Mouse (Mus musculus) cerebellum, postnatal 36 days (tissue): Measurements from ENCODE around the gene Lyl1.

Experiments used
- DNase-seq, 2 experiments: peaks; one replicate each; pipeline ENCODE4 v3.0.0; 2021 to 2022; ENCODE audit warnings: mixed read lengths in 2 of 2

Gene Lyl1

DNA sequence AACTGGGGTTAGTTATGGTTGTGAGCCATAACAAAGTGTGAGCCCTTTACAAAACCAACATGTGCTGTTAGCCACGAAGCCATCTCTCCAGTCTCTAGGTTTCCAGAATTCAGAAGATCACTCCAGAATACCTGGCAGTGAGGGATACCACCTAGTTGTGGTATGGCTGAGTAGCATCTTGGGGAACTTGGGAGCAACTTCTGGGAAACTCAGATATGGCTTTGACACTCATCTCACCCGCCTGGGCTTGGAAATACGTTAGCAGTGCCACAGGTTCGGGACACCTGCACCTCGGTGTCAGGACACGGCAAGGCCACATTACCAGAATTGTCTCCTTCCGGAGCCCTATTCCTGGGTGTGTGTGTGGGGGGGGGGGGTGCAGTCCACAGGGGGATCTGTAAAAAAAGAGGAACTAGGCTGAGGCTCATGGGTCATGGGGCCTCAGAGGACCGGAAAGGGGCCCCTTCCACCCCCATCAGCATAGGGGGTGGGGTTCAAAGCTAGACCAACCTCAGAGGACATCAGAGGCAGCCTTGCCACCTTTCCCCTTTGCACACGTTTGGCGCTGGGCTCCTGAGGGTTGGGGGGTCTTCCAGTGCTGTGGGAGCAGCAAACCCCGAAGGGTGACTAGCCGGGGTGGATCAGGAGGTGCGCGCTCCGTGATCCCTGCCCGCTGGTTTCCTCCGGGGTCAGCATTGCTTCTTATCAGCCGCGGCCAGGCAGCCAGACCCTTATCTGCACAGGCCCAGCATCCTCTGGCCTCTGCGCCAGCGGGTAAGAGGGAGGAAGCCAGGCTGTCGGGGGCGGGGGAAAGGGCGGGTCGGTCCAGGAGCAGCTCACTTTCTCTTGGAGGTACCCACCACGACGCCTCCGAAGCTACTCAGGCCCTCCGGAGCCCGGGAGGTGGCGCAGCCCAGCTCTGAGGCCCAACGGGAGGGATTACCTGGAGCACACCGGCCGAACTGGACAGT, at the start of gene Lyl1:
Gene Lyl1 (plus strand): TSS at position 517 of the 971 bp plus-strand sequence.
- DNase-seq, result no peak

DNA sequence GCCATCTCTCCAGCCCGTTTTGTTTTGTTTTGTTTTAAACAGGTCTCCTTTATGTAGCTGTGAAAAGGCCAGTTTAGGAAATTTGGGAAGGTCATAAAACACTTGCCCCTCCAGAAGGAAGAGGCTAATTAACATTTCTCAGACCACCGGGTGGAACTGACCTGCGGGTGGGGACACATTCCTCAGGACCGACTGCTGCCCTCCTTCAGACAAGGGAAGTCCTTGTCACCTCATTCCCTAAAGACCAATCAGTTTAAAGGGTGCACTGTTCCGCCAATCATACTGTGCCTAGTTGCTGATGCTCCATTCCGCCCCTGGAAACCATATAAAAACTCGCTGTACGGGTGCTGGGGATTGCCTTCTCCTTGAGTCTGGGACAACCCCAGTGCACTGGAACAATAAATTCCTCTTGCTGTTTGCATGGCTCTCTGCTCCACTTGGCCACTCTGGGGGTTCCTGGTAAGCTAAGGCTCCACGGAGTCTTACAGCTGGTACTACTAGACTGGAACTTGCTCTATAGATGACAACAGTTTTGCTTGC, 48.1 kb upstream of the Lyl1 start:
- no peak for DNase-seq

DNA sequence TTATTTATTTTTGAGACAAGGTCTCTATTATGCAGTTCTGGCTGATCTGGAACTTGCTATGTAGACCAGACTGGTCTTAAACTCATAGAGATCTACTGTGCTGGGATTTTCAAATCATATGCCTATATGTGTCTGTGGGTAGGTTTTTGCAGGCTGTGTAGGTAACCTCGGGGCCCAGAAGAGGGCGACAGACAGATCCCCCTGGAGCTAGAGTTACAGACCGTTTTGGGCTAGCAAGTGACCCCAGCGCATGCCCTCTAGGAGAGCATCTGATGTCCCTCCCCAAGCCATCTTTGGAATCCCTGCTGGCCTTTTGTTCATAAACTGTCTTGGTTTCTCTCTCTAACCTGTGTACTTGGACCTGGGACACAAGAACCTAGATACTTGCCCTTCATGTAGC, 46.7 kb upstream of the Lyl1 start:
- DNase-seq, result no peak

DNA sequence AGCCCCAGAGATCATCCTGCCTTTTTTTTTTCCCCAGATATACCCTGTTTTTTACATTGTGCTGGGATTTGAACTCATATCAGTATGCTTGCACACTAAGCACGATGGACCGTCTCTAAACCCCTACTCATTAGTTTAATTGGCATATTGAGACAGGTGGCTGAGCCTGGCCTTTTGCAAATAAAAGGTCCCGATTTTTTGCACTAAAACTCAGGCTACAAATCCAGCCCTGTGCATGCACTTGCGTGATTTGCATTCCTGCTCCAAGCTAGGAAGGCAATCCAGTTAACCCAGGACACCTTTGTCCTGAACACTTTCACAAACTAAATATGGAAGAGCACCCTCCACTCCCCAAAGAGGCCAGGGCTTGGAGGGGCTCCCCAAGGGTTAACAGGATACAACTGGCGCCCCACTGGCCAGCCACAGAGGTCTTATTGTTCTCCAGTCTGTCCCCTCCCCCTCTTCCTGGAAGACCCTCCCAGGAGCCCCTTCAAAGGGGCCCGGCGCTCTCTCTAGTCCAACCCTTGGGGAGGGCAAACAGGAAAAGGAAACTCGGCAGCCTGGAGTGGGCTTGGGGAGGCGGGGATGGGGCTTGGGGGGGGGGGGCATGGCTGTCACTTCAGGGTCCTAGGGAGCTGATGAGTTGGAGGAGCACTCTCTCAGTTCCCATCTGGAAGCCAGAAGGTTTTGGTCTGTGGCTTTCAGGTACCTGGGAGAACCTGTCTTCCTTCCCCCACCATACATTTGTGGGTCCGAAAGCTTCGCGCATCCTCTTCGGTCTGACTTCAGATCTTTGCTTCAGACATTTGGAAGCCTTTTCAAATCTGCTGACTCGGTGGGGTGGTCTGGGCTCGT, 45.7 kb upstream of the Lyl1 start:
- no peak for DNase-seq

DNA sequence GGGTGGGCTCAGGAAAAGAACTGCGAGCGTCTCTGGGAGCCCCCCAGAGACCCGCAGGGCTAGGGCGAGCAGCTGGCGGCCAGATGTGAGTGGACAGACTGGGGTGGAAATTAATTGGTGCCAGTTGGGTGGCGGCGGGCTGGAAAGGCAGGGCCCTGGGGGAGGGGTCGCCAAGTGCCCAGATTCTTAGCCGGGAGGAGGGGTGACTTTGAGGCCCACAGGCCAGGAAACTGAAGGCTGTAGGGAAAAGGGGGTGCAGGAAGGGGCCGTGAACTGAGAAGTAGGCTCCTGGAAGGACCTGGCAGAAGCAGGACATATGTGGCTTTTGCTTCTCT, 45.1 kb upstream of the Lyl1 start:
- DNase-seq, result no peak

DNA sequence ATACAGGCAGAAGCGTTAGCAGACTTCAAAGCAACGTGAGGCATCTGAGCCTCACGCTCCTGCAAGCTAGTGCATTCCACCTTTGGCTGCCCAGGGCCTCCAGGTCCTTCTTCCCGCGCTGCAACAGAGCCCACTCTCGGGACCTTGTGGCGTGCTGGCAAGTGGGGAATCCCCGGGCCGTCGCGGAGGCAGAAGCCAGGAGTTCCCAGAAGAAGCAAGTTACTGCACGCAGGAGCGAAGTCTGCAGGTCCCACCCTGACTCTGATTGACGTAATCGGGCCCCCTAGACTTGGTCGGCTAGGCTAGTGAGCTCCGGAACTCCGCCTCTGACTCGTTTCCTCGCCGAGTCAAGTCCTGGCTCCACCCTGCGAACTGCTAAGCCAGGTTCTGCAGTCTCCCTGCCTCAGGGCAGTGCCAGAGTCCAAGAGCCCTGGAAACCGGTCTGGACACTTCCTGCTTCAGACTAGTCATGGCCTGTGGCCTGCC, 44.6 kb upstream of the Lyl1 start:
- DNase-seq, result peak; percentile 35 to 48

DNA sequence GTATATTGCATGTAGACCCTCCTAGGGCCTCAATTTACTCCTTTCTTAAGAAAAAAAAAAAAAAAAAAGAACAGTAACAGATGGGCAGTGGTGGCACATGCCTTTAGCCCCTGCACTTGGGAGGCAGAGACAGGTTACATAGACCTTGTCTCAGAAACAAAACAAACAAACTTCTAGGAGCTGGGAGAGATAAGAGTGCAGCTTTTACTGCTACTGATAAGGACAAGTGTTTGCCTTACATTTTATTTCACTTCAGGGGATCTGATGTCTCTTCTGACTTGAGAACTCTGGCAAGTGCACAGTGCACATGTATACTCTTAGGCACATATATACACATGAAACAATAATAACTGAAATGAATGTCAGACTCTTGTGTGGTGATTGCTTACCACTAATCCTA, 44.1 kb upstream of the Lyl1 start:
- no peak for DNase-seq

DNA sequence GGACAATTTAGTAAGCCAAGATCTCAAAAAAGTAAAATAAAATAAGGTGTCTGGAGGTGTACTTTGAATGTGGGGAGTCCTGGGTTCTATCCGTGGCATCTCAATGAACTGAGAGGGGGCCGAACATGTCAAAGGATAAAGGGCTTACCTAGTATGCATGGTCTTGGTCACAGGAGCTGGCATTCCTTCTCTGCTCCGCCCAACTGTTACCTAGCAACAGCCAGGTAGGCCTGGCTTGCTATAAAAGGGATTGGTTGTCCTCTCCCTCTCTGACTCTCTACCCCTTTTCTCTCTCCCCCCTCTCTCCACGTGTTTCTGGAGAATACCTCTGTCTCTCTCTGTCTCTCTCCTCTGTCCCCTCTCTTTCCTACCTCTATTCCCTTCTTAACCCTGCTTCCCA, 43.6 kb upstream of the Lyl1 start:
- no peak for DNase-seq

DNA sequence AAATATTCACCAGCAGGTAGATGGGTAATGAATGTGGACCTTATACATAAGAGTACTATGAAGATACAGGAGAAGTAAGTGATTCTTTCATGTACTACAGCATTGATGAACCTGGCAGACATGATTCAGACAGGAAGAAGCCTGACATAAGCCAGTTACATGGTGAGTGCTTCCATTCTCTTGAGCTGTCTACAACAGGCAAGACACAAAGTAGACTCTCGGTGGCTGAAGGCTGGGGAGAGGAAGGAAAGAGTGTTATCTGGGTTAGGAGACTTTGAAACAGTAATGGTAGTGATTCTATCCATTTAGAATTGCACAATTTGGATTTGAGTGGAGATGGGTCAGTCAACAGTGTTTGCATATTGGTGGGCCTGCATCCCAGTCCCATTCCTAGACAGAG, 42.3 kb upstream of the Lyl1 start:
- no peak for DNase-seq

DNA sequence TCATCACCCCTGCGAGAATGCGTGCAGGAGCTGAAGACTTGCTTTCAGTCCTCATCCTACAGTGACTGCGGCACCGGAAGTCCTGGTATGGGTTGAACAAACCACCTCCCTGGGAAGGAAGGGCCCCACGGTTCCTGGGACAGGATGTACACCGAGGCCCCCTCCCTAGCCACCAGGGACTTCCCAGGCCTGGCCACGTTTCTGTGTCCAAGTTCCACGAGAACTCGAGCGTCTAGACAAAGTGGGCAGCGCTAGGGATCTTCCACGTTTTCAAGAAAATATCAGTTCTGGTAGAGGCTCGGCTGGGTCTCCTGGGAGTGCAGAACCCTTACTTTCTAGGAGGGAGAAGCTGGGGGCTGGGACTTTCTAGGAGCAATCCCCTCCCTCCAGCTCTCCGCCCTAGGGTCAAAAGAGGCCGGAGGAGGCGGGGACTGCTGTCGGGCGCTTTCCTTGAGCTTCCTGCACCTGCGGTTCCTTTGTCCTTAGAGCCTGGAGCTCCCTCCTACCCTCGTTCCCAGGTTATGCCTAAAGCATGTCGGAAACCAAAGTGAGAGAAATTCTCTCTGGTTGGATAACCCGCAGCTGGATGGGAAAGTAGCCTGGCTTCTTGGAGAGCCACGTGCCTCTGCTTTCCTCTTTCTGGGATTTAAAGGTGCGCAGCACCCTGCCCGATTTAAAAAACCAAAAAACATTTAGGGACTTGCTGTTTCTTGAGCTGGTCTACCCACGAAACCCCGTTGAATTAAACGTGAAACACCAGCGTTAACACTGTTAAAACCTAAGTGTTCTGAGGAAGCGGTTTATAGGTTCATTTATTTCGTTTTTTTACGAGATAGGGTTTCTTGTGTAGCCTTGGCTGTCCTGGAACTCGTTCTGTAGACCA, 41.1 kb upstream of the Lyl1 start:
- no peak for DNase-seq

DNA sequence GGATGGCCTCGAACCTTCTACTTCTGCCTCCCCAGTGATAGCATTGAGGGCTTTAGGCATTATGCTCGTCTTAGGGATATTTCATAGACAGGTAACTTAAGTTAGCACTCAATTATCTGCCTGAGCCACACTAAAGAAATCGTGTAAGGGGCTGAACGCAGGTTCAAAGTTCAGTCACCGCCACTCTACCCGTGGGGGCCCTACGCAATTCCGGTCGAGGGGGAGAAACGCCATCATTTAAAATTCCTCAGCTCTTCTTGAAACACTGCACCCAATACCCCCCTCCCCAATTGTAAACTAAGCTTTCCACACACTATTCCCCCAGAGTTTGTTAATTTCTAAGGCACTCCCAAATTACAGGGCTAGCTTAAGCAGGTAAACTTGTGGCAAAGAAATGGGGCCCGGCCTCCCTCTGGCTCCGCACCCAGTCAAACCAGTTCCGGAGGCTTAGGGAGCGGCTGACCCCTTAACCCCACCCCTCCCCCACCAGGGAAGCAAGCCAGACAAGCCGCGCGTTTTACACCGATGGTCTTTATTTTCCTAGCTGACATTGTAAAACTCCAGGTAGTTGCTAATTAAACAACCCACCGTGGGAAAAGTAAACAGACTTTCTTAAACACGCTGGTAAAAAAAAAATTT, 40.3 kb upstream of the Lyl1 start:
- no peak for DNase-seq

DNA sequence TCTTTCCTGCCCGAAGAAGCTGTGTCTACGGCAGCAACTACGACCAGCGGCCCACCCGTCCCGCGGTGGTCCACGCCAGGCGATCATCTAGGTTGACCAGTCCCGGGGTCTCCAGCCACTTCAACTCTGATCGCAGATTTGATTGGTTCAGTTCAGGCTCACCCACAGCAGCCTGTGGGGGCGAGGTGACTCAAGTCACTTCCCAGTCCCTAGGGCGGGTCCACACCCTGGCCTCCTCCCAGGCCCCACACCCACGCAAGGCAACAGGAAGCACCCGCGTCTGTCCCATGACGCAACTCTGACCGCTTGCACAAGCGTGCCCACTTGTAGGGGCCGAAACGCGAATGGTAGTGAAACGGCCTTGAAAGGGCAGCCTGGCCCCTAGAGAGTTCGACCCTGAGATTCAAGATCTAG, 39.8 kb upstream of the Lyl1 start:
- DNase-seq, result peak; percentile 66 to 73

DNA sequence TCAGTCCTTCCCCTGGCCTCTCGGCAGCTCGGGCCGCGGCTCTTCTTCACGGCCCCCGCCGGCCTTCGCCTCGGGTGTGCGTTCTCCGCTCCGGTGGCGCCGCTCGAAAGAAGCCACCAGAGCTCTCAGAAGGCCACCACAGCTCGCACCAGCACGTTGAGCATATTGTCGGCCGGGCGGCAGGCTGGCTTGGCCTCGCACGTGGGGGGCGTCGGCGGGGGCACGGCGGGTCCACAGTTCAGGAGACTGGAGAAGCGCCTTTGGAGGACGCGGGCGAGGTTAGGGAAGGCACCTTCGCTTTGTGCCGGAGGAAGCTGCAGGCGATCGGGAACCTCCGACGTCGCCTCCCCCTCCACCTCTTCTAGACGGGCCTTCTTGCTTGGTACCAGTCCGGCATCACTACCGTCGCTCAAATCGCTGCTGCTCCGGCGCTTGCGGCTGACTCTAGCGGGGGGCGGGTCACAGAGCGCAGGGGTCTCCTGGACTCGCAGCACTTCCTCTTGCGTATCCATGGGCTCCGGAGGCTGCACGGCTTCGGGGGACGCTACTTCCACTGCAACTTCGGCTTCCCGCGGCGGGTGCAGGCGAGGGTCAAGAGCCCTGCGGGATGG, 39.2 kb upstream of the Lyl1 start:
- DNase-seq, result peak in 1 of 2 experiments; percentile 47

DNA sequence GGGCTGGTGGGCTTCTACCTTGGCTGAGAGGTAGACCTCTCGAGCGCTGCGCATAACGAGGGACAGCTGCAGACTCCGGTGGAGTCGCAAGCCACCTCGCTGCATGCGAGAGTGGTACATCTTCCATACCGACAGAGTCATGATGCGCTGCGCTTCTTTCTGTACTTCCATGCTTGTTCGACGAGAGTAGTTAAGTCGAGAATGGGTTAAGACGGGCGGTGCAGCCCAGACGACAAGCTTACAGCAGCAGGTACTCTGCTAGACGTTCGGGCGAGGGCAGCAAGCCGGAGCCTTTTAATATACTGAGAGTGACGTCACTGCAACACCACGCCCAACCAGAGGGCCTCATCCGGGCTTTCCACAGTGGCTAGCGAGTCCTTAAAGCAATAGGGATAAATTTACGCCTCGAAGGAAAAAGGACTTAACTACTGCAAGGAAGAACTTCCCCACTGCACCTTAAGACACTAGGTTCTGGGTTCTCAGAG, 38.6 kb upstream of the Lyl1 start, which contains the start of gene Ier2:
Gene Ier2 (minus strand): TSS at position 272 of the 485 bp plus-strand sequence.
- peak; percentile 93 to 97 for DNase-seq

DNA sequence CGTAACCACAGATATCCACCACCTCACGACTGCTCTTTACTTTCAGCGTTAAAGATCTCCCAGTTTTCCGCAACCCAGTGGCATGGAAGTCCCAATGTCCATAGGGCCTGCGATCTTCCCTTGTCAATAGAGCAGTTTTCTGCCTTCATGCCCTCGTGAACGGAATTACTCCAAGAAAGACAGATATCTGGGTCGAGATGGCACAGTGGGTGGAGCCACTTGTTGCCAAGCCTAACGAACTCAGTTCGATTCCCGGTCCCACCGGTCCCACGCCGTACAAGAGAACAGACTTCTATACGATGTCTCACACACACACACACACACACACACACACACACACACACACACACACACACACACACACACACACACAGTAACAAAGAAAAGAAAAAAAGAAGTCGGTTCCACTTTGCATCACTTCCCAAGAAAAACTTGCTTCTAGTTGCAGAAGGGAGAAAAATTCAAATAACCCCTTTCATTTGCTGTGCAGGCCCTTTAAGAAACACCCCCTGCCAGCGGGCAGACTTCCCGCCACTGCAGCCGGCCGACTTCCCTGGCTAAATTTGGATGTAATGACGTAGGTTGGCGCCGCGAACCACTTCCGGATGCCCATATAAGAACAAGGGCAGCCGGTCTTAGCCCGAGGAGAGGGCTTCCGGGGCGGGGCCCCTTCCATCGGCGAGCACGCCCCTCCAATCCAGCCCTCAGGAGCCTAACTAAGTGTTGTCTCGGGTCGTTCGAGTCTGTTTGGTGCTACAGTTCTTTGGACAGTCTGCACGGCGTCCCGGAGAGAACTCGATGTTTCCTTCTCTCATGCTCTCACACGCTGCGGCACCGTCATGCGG, 37.6 kb upstream of the Lyl1 start:
- peak; percentile 97 to 98 for DNase-seq

DNA sequence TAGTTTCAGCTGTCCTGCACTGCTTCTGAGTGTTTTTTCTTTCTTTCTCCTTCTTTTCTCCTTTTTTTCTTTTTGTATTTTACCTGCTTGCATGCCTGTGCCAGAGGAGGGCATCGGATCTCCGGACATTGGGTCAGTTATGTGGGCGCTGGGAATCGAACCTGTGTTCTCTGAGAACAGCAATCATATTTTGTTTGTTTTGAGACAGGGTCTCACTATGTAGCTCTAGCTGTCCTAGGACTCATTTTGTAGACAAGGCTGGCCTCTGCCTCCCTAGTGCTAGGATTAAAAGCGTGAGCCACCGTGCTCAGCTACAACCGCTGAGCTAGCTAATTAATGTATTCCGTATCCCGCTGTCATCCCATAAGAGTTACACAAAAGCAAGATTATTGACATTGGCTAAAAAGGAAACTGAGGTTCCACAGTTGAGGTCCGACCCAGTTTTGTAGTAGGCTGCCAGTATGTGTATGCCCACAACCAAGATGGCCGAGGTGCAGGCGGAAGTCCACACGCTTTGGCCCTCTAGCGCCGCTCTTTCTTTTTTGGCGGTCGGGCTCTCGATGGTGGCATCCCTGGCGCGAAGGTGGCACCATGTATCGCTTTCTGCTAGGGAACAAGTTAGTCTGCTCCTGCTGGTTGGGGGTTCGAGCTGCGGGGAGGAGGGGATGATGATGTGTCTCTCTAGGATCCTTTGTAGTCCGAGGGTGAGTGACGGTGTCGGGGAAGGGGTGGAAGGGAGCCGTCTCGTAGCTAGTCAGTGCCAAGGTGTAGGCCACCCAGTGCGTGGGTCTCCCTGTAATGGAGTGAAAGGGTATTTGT, 36.5 kb upstream of the Lyl1 start:
- DNase-seq, result peak; percentile 86 to 88

DNA sequence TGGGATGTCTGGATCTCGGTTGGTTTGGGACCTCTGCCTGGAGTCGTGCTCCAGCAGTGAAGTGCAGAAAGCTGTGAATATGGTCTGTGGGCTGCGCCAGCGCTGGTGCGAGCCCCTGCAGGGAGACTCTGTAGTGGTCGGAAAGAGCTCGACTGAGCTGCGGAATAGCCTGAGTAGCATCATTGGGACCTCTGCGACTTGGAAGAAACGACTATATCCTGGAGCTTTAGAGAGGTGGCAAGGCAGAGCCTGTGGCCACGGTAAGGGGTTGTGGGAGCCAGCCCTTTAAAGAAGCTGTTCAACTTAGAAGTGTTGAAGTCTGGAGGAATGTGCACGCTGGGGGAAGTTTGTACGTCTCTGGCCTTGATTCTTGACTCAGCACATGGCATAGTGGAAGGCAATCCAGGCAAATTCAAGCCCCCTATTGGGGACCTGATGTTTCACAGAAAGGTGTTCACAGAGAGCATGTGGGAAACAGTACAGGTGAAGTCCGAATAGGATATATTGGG, 35.8 kb upstream of the Lyl1 start:
- no peak for DNase-seq

DNA sequence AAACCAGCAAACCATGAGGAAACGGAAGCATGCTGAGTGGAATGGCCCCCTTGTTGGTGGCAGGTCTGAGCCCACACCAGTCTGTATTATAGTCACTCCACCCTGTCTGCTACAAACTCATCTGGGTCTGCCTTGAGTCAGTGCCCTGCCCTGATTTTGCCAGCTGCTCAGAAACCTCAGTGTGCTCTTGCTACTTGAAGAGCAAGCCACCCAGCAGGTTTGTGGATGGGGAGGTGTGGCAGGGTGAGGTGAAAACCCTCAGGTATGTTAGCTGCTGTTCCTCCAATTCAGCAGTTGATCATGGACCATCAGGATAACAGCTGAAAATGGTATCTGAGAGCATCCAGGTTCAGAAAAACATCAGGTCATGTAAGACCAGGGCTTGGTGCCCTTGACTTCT, 33.2 kb upstream of the Lyl1 start:
- DNase-seq, result no peak
